Mouse (Mus musculus) splenic B cell, adult 2 months (primary cell): ENCODE measurements at regions not wholly inside any gene's neighbourhood (a gene's known extent, or its start where the extent isn't known, plus 50 kb on each side); places are given as distances from the start of the nearest gene placed in this dataset.
"Not testable (repeated sequence)": the region's sequence is repeated elsewhere in the genome, so short reads cannot be mapped to it uniquely, and the experiment has no call there.

Experiments
- DNase-seq: peaks from one replicate; pipeline ENCODE4 v3.0.0-alpha.2; 2011; ENCODE audit warnings: low read depth, low spot score
- H3K27me3 ChIP-seq: 2 replicates; pipeline ENCODE4 v1.6.1; 2012; ENCODE audit warnings: mild to moderate bottlenecking, low read length, moderate library complexity, mixed read lengths; ENCODE audit not compliant: control insufficient read depth, poor library complexity, insufficient read depth, severe bottlenecking
- H3K36me3 ChIP-seq: 2 replicates; pipeline ENCODE4 v1.6.1; 2012; ENCODE audit warnings: mild to moderate bottlenecking, low read length, moderate library complexity, mixed read lengths; ENCODE audit not compliant: control insufficient read depth, poor library complexity, insufficient read depth, severe bottlenecking

GRCm38 (mm10) chr12:82056782-82057611, 112.1 kb upstream of the Sipa1l1 start:
- DNase-seq, H3K27me3 ChIP-seq, H3K36me3 ChIP-seq: not testable (repeated sequence)

GRCm38 (mm10) chr12:82064986-82065385, 104.1 kb upstream of the Sipa1l1 start:
- 0 out of 2 replicates have a peak, but pooled peaks cover 2% of the 10 kb centered on the region for H3K36me3 ChIP-seq
- H3K27me3 ChIP-seq = no peaks in the 10 kb centered on the region
- no peak for DNase-seq

GRCm38 (mm10) chr12:82066860-82067259, 102.3 kb upstream of the Sipa1l1 start:
- DNase-seq = no peak
- Histone ChIP-seq H3K27me3 (no peaks in the 10 kb centered on the region), H3K36me3 (0 out of 2 replicates have a peak, but pooled peaks cover 2% of the 10 kb centered on the region)

GRCm38 (mm10) chr12:82069621-82070020, 99.5 kb upstream of the Sipa1l1 start:
- 0 out of 2 replicates have a peak, but pooled peaks cover 2% of the 10 kb centered on the region for H3K36me3 ChIP-seq
- DNase-seq = no peak
- H3K27me3 ChIP-seq = no peaks in the 10 kb centered on the region

- DNase-seq = no peak
- H3K27me3 ChIP-seq = no peaks in the 10 kb centered on the region
- H3K36me3 ChIP-seq = 0 out of 2 replicates have a peak, but pooled peaks cover 2% of the 10 kb centered on the region
Measured at GRCm38 (mm10) chr12:82072810-82073465, 96.2 kb upstream of the Sipa1l1 start.

GRCm38 (mm10) chr12:82075479-82076221, 93.5 kb upstream of the Sipa1l1 start:
- DNase-seq = no peak
- Histone ChIP-seq H3K27me3 (no peaks in the 10 kb centered on the region), H3K36me3 (no peaks in the 10 kb centered on the region)

- Histone ChIP-seq H3K27me3 (no peaks in the 10 kb centered on the region), H3K36me3 (no peaks in the 10 kb centered on the region)
- no peak for DNase-seq
Measured at GRCm38 (mm10) chr12:82076766-82077165, 92.4 kb upstream of the Sipa1l1 start.

- no peaks in the 10 kb centered on the region for H3K27me3 ChIP-seq
- no peak for DNase-seq
- no peaks in the 10 kb centered on the region for H3K36me3 ChIP-seq
Measured at GRCm38 (mm10) chr12:82077945-82078344, 91.2 kb upstream of the Sipa1l1 start.

GRCm38 (mm10) chr12:82078740-82079139, 90.4 kb upstream of the Sipa1l1 start:
- H3K27me3 ChIP-seq = no peaks in the 10 kb centered on the region
- no peak for DNase-seq
- H3K36me3 ChIP-seq = no peaks in the 10 kb centered on the region

- no peak for DNase-seq
- Histone ChIP-seq H3K27me3 (no peaks in the 10 kb centered on the region), H3K36me3 (no peaks in the 10 kb centered on the region)
Measured at GRCm38 (mm10) chr12:82080196-82080880, 88.8 kb upstream of the Sipa1l1 start.

GRCm38 (mm10) chr12:82082596-82082995, 86.5 kb upstream of the Sipa1l1 start:
- peak; percentile 34 for DNase-seq
- H3K36me3 ChIP-seq, H3K27me3 ChIP-seq: not testable (repeated sequence)

GRCm38 (mm10) chr12:82085771-82086400, 83.2 kb upstream of the Sipa1l1 start:
- Histone ChIP-seq H3K27me3 (no peaks in the 10 kb centered on the region), H3K36me3 (no peaks in the 10 kb centered on the region)
- no peak for DNase-seq

GRCm38 (mm10) chr12:82086441-82086840, 82.7 kb upstream of the Sipa1l1 start:
- Histone ChIP-seq H3K27me3 (no peaks in the 10 kb centered on the region), H3K36me3 (no peaks in the 10 kb centered on the region)
- no peak for DNase-seq

- peak; percentile 8 for DNase-seq
- H3K36me3 ChIP-seq = no peaks in the 10 kb centered on the region
- no peaks in the 10 kb centered on the region for H3K27me3 ChIP-seq
Measured at GRCm38 (mm10) chr12:82089288-82089687, 79.8 kb upstream of the Sipa1l1 start.
